9 mouse cellular contexts compared by ENCODE assay signal in genomic region chr19:42389574-42389973, GRCm38 (mm10).
"Had no signal": no experiment of that assay in that cellular context is flagged by ENCODE, and none has a peak within 500 bp of the region (broad histone marks: within the 10 kb centered on the region; RNA-seq: fewer than 3 reads in every experiment).

No protein-coding gene starts in this region.

- DNase-seq: kidney, adult 18-20 months; kidney, adult 9 months; kidney, postnatal 14 days; kidney, postnatal 4 days; left cerebral cortex, postnatal 4 days; liver, postnatal 0 days; lung, embryonic 14.5 days; spleen, adult 18-20 months; thymus, postnatal 25 days had no signal
